Mouse (Mus musculus) small intestine, adult 2 months (tissue): ENCODE measurements around the gene Gucd1.

Experiments used
- CTCF ChIP-seq: fragments of 200-500 bp; IDR thresholded peaks from 2 replicates; pipeline ENCODE4 v1.5.1; 2012; ENCODE audit warnings: low read depth, mild to moderate bottlenecking, control low read depth, inconsistent platforms, low read length, moderate library complexity, mixed read lengths; ENCODE audit not compliant: insufficient replicate concordance, insufficient read length; ENCODE audit errors: extremely low read depth
- POLR2A ChIP-seq: fragments of 200-500 bp; IDR thresholded peaks from 2 replicates; pipeline ENCODE4 v1.6.1; 2012; ENCODE audit warnings: low read depth, mild to moderate bottlenecking, control low read depth, inconsistent platforms, low read length, moderate library complexity

- TF ChIP-seq CTCF = no peak
- TF ChIP-seq POLR2A = no peak
These were observed 2.8 kb upstream of the Gucd1 start for GRCm38 (mm10) chr10:75520581-75520980.
